Mouse (Mus musculus) C2C12 (cell line): Measurements from ENCODE around the gene Pappa. TPM values are rescaled to one million over a fixed set of nuclear protein-coding genes. Genes with fewer than 3 reads are reported as not detected.

ENCODE experiments used
- H3K27me3 ChIP-seq: one replicate; pipeline ENCODE4 v1.6.1; 2011; ENCODE audit not compliant: control insufficient read depth, insufficient read depth, insufficient read length
- H3K36me3 ChIP-seq: one replicate; pipeline ENCODE4 v1.6.1; 2011; ENCODE audit not compliant: control insufficient read depth, insufficient read depth
- H3K4me3 ChIP-seq: one replicate; pipeline ENCODE4 v1.5.1; 2011; ENCODE audit warnings: mild to moderate bottlenecking, control low read depth; ENCODE audit not compliant: poor library complexity, insufficient read depth, severe bottlenecking
- H3K79me2 ChIP-seq: one replicate; pipeline ENCODE4 v1.6.1; 2011; ENCODE audit not compliant: control insufficient read depth, insufficient read depth
- H3K79me3 ChIP-seq: one replicate; pipeline ENCODE4 v1.6.1; 2011; ENCODE audit warnings: low read depth, control low read depth
- H3ac ChIP-seq: one replicate; pipeline ENCODE3; 2011; ENCODE audit warnings: low read depth; ENCODE audit not compliant: control insufficient read depth, insufficient read length
- CEBPB ChIP-seq: IDR thresholded peaks from one replicate; pipeline ENCODE4 v1.6.1; 2011; ENCODE audit warnings: low read depth, mild to moderate bottlenecking, control low read depth, moderate library complexity
- CTCF ChIP-seq: IDR thresholded peaks from one replicate; pipeline ENCODE4 v1.5.1; 2011; ENCODE audit not compliant: control insufficient read depth, insufficient read depth, insufficient read length
- FOSL1 ChIP-seq: IDR thresholded peaks from one replicate; pipeline ENCODE4 v1.8.0; 2011; ENCODE audit warnings: mild to moderate bottlenecking, low read length; ENCODE audit not compliant: poor library complexity, insufficient read depth, severe bottlenecking
- MAX ChIP-seq: IDR thresholded peaks from one replicate; pipeline ENCODE4 v1.6.1; 2011; ENCODE audit warnings: mild to moderate bottlenecking, control low read depth
- MYOD1 ChIP-seq: IDR thresholded peaks from one replicate; pipeline ENCODE4 v1.6.1; 2011; ENCODE audit warnings: low read depth; ENCODE audit not compliant: control insufficient read depth, insufficient read length
- MYOG ChIP-seq: IDR thresholded peaks from one replicate; pipeline ENCODE4 v1.6.1; 2011; ENCODE audit not compliant: control insufficient read depth, insufficient read length; ENCODE audit errors: extremely low read depth
- USF1 ChIP-seq: IDR thresholded peaks from one replicate; pipeline ENCODE4 v1.6.1; 2011; ENCODE audit warnings: low read depth, mild to moderate bottlenecking, control low read depth, moderate library complexity
- polyA plus RNA-seq: library from polyadenylated mRNA; unstranded; fragments of >200 nt; fragmentation: generic; extraction: Trizol; gene quantifications from one replicate; pipeline ENCODE4 v1.2.1, GENCODE M21; 2012; ENCODE audit warnings: missing spikeins

Gene Pappa
- polyA plus RNA-seq, 1 experiment = 0.57 TPM

GRCm38 (mm10) chr4:65373841-65374240, 249.9 kb downstream of the Pappa start:
- Histone ChIP-seq H3K4me3 (no peak overlapping the region), H3K27me3 (no peaks in the 10 kb centered on the region), H3ac (no peak overlapping the region), H3K79me2 (no peaks in the 10 kb centered on the region), H3K36me3 (no peaks in the 10 kb centered on the region), H3K79me3 (no peaks in the 10 kb centered on the region)
- TF ChIP-seq CEBPB = no peak
- no peak for TF ChIP-seq USF1
- TF ChIP-seq CTCF = no peak
- TF ChIP-seq MYOG = no peak

- H3K79me2 ChIP-seq = no peaks in the 10 kb centered on the region
- H3K27me3 ChIP-seq = no peaks in the 10 kb centered on the region
- no peaks in the 10 kb centered on the region for H3K79me3 ChIP-seq
- H3K4me3 ChIP-seq = no peak overlapping the region
- no peak for TF ChIP-seq MYOG
- TF ChIP-seq CTCF = no peak
- no peak for TF ChIP-seq MAX
- no peak for TF ChIP-seq FOSL1
- TF ChIP-seq USF1 = no peak
- no peak for TF ChIP-seq MYOD1
- no peak for TF ChIP-seq CEBPB
- no peaks in the 10 kb centered on the region for H3K36me3 ChIP-seq
- H3ac ChIP-seq = no peak overlapping the region
Observed at GRCm38 (mm10) chr4:65376571-65376970, 252.6 kb downstream of the Pappa start.

- Histone ChIP-seq H3K79me3 (no peaks in the 10 kb centered on the region), H3ac (no peak overlapping the region), H3K36me3 (no peaks in the 10 kb centered on the region), H3K4me3 (no peak overlapping the region), H3K27me3 (no peaks in the 10 kb centered on the region), H3K79me2 (no peaks in the 10 kb centered on the region)
- TF ChIP-seq USF1 (no peak), MYOG (no peak), FOSL1 (no peak), CTCF (no peak), MYOD1 (no peak), MAX (no peak), CEBPB (no peak)
Observed at GRCm38 (mm10) chr4:65379461-65379860, 255.5 kb downstream of the Pappa start.

GRCm38 (mm10) chr4:65383070-65383469, 259.1 kb downstream of the Pappa start:
- H3ac ChIP-seq = no peak overlapping the region
- no peak for TF ChIP-seq CEBPB
- no peak for TF ChIP-seq CTCF
- TF ChIP-seq MAX = no peak
- TF ChIP-seq FOSL1 = no peak
- no peak for TF ChIP-seq MYOD1
- TF ChIP-seq MYOG = no peak
- TF ChIP-seq USF1 = no peak
- no peaks in the 10 kb centered on the region for H3K36me3 ChIP-seq
- H3K79me2 ChIP-seq = no peaks in the 10 kb centered on the region
- H3K79me3 ChIP-seq = no peaks in the 10 kb centered on the region
- no peaks in the 10 kb centered on the region for H3K27me3 ChIP-seq
- no peak overlapping the region for H3K4me3 ChIP-seq

GRCm38 (mm10) chr4:65391001-65391400, 267.0 kb downstream of the Pappa start:
- no peaks in the 10 kb centered on the region for H3K36me3 ChIP-seq
- H3K27me3 ChIP-seq = no peaks in the 10 kb centered on the region
- TF ChIP-seq FOSL1 = no peak
- no peak for TF ChIP-seq CTCF
- no peak for TF ChIP-seq MYOD1
- TF ChIP-seq MAX = no peak
- TF ChIP-seq MYOG = no peak
- TF ChIP-seq USF1 = no peak
- no peak for TF ChIP-seq CEBPB
- no peaks in the 10 kb centered on the region for H3K79me3 ChIP-seq
- H3ac ChIP-seq = no peak overlapping the region
- H3K79me2 ChIP-seq = no peaks in the 10 kb centered on the region
- H3K4me3 ChIP-seq = no peak overlapping the region

- no peaks in the 10 kb centered on the region for H3K27me3 ChIP-seq
- H3K79me2 ChIP-seq = no peaks in the 10 kb centered on the region
- H3K4me3 ChIP-seq = no peak overlapping the region
- TF ChIP-seq MAX = no peak
- TF ChIP-seq MYOD1 = no peak
- no peak for TF ChIP-seq CTCF
- TF ChIP-seq MYOG = no peak
- TF ChIP-seq FOSL1 = no peak
- TF ChIP-seq CEBPB = no peak
- no peak for TF ChIP-seq USF1
- no peaks in the 10 kb centered on the region for H3K79me3 ChIP-seq
- H3ac ChIP-seq = no peak overlapping the region
- H3K36me3 ChIP-seq = no peaks in the 10 kb centered on the region
Observed at GRCm38 (mm10) chr4:65396806-65397205, 272.8 kb downstream of the Pappa start.
